Mouse (Mus musculus): ENCODE data around the gene Mipep. TPM values are rescaled to one million over a fixed set of nuclear protein-coding genes. Genes with fewer than 3 reads are reported as not detected.

The Mipep gene
- polyA plus RNA-seq (2014; fragmentation: Illumina TruSeq; extraction: RNeasy Lipid Tissue Mini Kit (QIAGEN cat#74804)): 31.9 TPM

GRCm38 (mm10) chr14:60784427-60785315, at the start of gene Mipep:
Gene Mipep (plus strand): TSS chr14:60784573.

GRCm38 (mm10) chr14:60767884-60768283, 16.5 kb upstream of the Mipep start, which contains the start of gene C1qtnf9:
Gene C1qtnf9 (plus strand): TSS chr14:60768134.

Other genes starting within 250 kb of the Mipep start
- gene Spata13, start 150.6 kb upstream of the Mipep start, polyA plus RNA-seq (2014; fragmentation: Illumina TruSeq; extraction: RNeasy Lipid Tissue Mini Kit (QIAGEN cat#74804)): 15.2 TPM
- gene C1qtnf9, start 16.4 kb upstream of the Mipep start, polyA plus RNA-seq (2014; fragmentation: Illumina TruSeq; extraction: RNeasy Lipid Tissue Mini Kit (QIAGEN cat#74804)): 2.6 TPM

All from ovary, adult 10 weeks (tissue).